Mouse (Mus musculus): ENCODE data around the gene Eif2s2. TPM values are rescaled to one million over a fixed set of nuclear protein-coding genes. Genes with fewer than 3 reads are reported as not detected.
A peak's percentile ranks its signal among the peaks of the same experiment; 100 is the strongest.
"Not testable (repeated sequence)": the region's sequence is repeated elsewhere in the genome, so short reads cannot be mapped to it uniquely, and the experiment has no call there.

The Eif2s2 gene
- total and polyA plus RNA-seq, 2 experiments from 2014 or later, result 47.8 to 114 TPM

- no peak for TF ChIP-seq CTCF (IDR thresholded peaks at IDR 0.05)
- Histone ChIP-seq H3K9ac (replicated peaks; ENCODE audit: low read length, poor library complexity, severe bottlenecking) (no peak overlapping the region), H3K4me1 (ENCODE audit: insufficient read depth, low read length) (no peaks in the 10 kb centered on the region), H3K4me2 (ENCODE audit: low read depth, low read length, poor library complexity, severe bottlenecking) (no peak overlapping the region), H3K36me3 (ENCODE audit: insufficient read depth, low read length) (no peaks in the 10 kb centered on the region), H3K9me3 (ENCODE audit: low read length) (no peaks in the 10 kb centered on the region), H3K27ac (ENCODE audit: low read depth, low read length) (no peak overlapping the region), H3K4me3 (ENCODE audit: low read depth, low read length) (no peak overlapping the region), H3K27me3 (ENCODE audit: insufficient read depth, low read length) (no peaks in the 10 kb centered on the region)
- ATAC-seq (ENCODE audit: low FRiP score), result no peak
- DNase-seq (ENCODE audit: low spot score), result no peak
- WGBS, result 92% methylated on average over 3 of the region's 3 CpGs
Observed at GRCm38 (mm10) chr2:154902111-154902510, 9.4 kb upstream of the Eif2s2 start.

GRCm38 (mm10) chr2:154899412-154899811, 6.7 kb upstream of the Eif2s2 start:
- not testable (repeated sequence) for H3K4me3 ChIP-seq (ENCODE audit: low read depth, low read length); H3K9me3 ChIP-seq (ENCODE audit: low read length); H3K4me1 ChIP-seq (ENCODE audit: insufficient read depth, low read length); DNase-seq (ENCODE audit: low spot score); H3K36me3 ChIP-seq (ENCODE audit: insufficient read depth, low read length); H3K9ac ChIP-seq (replicated peaks; ENCODE audit: low read length, poor library complexity, severe bottlenecking); H3K4me2 ChIP-seq (ENCODE audit: low read depth, low read length, poor library complexity, severe bottlenecking); H3K27me3 ChIP-seq (ENCODE audit: insufficient read depth, low read length); ATAC-seq (ENCODE audit: low FRiP score); H3K27ac ChIP-seq (ENCODE audit: low read depth, low read length)
- WGBS, result 85% methylated on average over 4 of the region's 4 CpGs

- H3K4me1 ChIP-seq (ENCODE audit: insufficient read depth, low read length); H3K27ac ChIP-seq (ENCODE audit: low read depth, low read length); ATAC-seq (ENCODE audit: low FRiP score); H3K36me3 ChIP-seq (ENCODE audit: insufficient read depth, low read length); H3K27me3 ChIP-seq (ENCODE audit: insufficient read depth, low read length); H3K4me3 ChIP-seq (ENCODE audit: low read depth, low read length); H3K4me2 ChIP-seq (ENCODE audit: low read depth, low read length, poor library complexity, severe bottlenecking); DNase-seq (ENCODE audit: low spot score); H3K9ac ChIP-seq (replicated peaks; ENCODE audit: low read length, poor library complexity, severe bottlenecking); H3K9me3 ChIP-seq (ENCODE audit: low read length): not testable (repeated sequence)
- 95% methylated on average over 7 of the region's 8 CpGs for WGBS
Observed at GRCm38 (mm10) chr2:154899004-154899403, 6.3 kb upstream of the Eif2s2 start.

GRCm38 (mm10) chr2:154893548-154893947, 813 bp upstream of the Eif2s2 start:
- WGBS, result 74% methylated on average over 4 of the region's 4 CpGs
- Histone ChIP-seq H3K4me1 (ENCODE audit: insufficient read depth, low read length) (no peaks in the 10 kb centered on the region; the same call in 1 of the 2 replicates), H3K9ac (replicated peaks; ENCODE audit: low read length, poor library complexity, severe bottlenecking) (no peak overlapping the region), H3K36me3 (ENCODE audit: insufficient read depth, low read length) (no peaks in the 10 kb centered on the region), H3K4me2 (ENCODE audit: low read depth, low read length, poor library complexity, severe bottlenecking) (no peak overlapping the region), H3K9me3 (ENCODE audit: low read length) (no peaks in the 10 kb centered on the region), H3K27ac (ENCODE audit: low read depth, low read length) (no peak overlapping the region), H3K27me3 (ENCODE audit: insufficient read depth, low read length) (no peaks in the 10 kb centered on the region), H3K4me3 (ENCODE audit: low read depth, low read length) (no peak overlapping the region)
- ATAC-seq (ENCODE audit: low FRiP score) (no peak), DNase-seq (ENCODE audit: low spot score) (no peak)
- no peak for TF ChIP-seq CTCF (IDR thresholded peaks at IDR 0.05)

GRCm38 (mm10) chr2:154893045-154893385, 280 bp upstream of the Eif2s2 start:
- WGBS, result 7% methylated on average over 12 of the region's 12 CpGs

GRCm38 (mm10) chr2:154891585-154891984, 1.1 kb downstream of the Eif2s2 start:
- peak overlapping the region; percentile 77 for H3K9ac ChIP-seq (replicated peaks; ENCODE audit: low read length, poor library complexity, severe bottlenecking)
- H3K9me3 ChIP-seq (ENCODE audit: low read length), result no peaks in the 10 kb centered on the region
- no peak overlapping the region for H3K27ac ChIP-seq (ENCODE audit: low read depth, low read length)
- H3K4me2 ChIP-seq (ENCODE audit: low read depth, low read length, poor library complexity, severe bottlenecking), result peak overlapping the region; percentile 63
- peak overlapping the region; percentile 77 for H3K4me3 ChIP-seq (ENCODE audit: low read depth, low read length)
- no peaks in the 10 kb centered on the region for H3K27me3 ChIP-seq (ENCODE audit: insufficient read depth, low read length)
- peaks cover 6% of the 10 kb centered on the region; the same call in 1 of the 2 replicates for H3K36me3 ChIP-seq (ENCODE audit: insufficient read depth, low read length)
- H3K4me1 ChIP-seq (ENCODE audit: insufficient read depth, low read length), result no peaks in the 10 kb centered on the region; the same call in 1 of the 2 replicates
- WGBS, result 9% methylated on average over 2 of the region's 2 CpGs
- TF ChIP-seq CTCF (IDR thresholded peaks at IDR 0.05), result no peak
- no peak for ATAC-seq (ENCODE audit: low FRiP score)
- no peak for DNase-seq (ENCODE audit: low spot score)

More at GRCm38 (mm10) chr2:154893045-154893385, 280 bp upstream of the Eif2s2 start:
- Histone ChIP-seq H3K36me3 (ENCODE audit: insufficient read depth, low read length) (no peaks in the 10 kb centered on the region), H3K27ac (ENCODE audit: low read depth, low read length) (no peak overlapping the region), H3K27me3 (ENCODE audit: insufficient read depth, low read length) (no peaks in the 10 kb centered on the region), H3K9me3 (ENCODE audit: low read length) (no peaks in the 10 kb centered on the region), H3K9ac (replicated peaks; ENCODE audit: low read length, poor library complexity, severe bottlenecking) (no peak overlapping the region), H3K4me3 (ENCODE audit: low read depth, low read length) (peak overlapping the region; percentile 77), H3K4me2 (ENCODE audit: low read depth, low read length, poor library complexity, severe bottlenecking) (peak overlapping the region; percentile 45), H3K4me1 (ENCODE audit: insufficient read depth, low read length) (no peaks in the 10 kb centered on the region; the same call in 1 of the 2 replicates)
- DNase-seq (ENCODE audit: low spot score) (no peak), ATAC-seq (ENCODE audit: low FRiP score) (0 out of 2 replicates have a peak, but pooled peaks have one; percentile 6)
- no peak for TF ChIP-seq CTCF (IDR thresholded peaks at IDR 0.05)
